Mouse (Mus musculus): ENCODE measurements at regions not wholly inside any gene's neighbourhood (a gene's known extent, or its start where the extent isn't known, plus 50 kb on each side); places are given as distances from the start of the nearest gene placed in this dataset.

DNA sequence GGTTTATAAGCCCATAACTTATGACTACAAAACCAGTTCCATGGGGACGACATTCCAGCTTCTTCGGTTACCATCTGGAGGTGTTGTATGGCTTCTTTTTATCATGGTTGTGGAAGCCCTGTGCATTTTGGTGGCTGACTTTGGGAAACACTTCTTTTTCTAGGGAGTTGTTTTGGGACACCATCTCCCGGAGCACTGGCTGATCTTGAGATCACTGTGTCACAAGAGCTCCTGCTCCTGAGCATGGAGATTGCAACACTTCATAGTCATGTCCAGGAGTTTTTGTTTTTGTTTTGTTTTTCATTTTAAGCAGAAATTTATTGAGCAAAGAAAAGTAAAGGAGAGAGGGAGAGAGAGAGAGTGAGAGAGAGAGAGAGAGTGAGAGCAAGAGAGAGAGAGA, 729.1 kb upstream of the Car8 start:
- no peak for ATAC-seq (replicated peaks; ENCODE audit: poor library complexity, severe bottlenecking)

DNA sequence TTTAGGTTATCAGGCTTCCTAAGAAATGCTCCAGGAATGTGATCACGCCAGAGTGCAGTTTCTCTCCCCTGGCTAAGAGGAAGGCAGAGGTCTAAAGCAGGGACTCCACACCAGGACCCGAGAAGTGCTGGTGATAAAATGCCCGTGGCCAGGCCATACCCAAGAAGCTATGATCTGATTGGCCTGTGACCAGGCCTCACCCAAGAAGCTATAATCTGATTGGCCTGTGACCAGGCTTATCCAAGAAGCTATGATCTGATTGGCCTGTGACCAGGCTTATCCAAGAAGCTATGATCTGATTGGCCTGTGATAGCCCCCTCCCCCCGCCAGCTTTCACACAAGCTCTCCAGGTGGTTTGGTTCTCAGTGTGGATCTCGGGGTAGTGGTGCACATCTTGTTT, 726.7 kb upstream of the Car8 start:
- no peak for ATAC-seq (replicated peaks; ENCODE audit: poor library complexity, severe bottlenecking)

DNA sequence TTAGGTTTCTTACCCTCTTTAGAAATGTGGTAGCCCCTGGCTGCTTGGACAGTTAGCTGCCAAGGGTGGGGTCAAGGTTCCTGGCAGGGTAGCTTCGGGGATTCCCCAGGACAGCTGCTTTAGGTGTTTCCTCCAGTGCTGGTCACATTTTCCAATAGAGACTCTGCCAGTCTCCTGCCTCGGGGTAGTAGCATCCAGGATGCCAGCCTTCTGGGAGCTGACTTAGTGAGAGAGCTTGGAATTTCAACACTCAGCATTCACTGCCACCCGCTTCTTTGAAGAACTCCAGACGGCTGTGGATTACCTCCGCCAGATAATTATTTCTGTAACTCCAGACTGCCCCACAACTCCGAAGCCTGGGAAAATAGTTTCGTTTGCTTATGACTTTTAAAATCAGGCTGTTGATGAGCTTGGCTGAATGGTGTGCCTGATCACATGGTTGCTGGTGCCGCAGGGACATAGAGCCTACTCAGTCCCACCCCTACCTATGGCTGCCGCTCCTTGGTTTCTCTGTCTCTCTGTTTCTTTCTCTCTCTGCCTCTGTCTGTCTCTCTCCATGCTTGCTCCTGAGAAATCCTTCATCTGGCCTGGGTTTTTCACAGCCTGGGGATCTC, 724.2 kb upstream of the Car8 start:
- ATAC-seq (replicated peaks; ENCODE audit: poor library complexity, severe bottlenecking) = no peak

DNA sequence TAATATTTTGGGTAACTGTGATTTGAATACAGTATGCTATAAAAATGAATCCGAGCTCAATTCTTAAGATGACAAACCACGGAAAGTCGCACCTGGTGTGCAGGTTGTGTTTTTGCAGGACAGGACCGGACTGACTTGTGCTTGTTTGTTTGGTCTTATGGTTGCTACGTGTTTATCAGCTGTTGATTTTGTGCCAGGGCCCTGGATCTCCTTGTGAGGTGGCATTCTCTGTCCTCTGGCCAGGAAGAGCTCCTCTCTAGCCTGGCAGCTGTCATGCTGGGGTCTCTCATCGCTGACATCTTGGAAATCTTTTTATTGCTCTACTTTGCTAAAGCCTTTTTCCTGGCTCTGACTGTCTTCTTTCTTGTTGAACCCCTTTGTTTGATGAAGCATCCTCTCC, 723.0 kb upstream of the Car8 start:
- no peak for ATAC-seq (replicated peaks; ENCODE audit: poor library complexity, severe bottlenecking)

DNA sequence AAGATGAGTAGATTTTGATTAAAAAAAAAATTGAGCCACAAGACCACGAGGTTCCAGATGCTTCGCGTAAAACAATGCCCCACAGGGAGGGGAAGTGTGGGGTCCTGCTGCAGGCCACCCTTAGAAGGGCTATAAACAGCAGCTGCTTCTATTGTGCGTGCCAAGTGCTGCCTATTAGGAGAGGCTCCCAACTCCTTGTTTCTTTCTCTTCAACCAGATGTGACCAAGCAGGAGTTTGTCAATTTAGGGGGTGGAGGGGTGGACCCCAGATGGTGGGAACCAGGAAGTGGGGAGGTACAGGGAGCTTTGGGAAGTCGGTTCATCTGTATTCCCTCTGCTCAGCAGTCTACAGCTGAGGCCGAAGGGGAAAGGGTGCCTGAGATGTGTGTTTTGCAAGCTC, 718.9 kb upstream of the Car8 start:
- ATAC-seq (replicated peaks; ENCODE audit: poor library complexity, severe bottlenecking) = peak; percentile 17; the same call in 1 of the 2 replicates

DNA sequence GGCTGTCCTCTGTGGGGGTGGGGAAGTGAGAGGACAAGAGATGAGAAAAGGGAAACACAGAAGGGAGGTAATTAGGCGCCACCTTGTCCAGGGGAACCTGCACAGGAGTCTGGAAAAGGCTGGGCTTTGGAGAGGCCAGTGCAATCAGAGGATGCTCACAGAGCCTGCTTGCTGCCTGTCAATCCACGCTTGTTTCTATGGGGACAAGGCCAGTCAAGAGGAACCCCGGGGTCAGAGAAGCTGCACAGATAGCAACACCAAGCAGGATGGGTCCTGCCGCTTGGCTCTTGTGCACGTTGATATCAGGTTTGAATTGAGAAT, 718.1 kb upstream of the Car8 start:
- no peak for ATAC-seq (replicated peaks; ENCODE audit: poor library complexity, severe bottlenecking)

DNA sequence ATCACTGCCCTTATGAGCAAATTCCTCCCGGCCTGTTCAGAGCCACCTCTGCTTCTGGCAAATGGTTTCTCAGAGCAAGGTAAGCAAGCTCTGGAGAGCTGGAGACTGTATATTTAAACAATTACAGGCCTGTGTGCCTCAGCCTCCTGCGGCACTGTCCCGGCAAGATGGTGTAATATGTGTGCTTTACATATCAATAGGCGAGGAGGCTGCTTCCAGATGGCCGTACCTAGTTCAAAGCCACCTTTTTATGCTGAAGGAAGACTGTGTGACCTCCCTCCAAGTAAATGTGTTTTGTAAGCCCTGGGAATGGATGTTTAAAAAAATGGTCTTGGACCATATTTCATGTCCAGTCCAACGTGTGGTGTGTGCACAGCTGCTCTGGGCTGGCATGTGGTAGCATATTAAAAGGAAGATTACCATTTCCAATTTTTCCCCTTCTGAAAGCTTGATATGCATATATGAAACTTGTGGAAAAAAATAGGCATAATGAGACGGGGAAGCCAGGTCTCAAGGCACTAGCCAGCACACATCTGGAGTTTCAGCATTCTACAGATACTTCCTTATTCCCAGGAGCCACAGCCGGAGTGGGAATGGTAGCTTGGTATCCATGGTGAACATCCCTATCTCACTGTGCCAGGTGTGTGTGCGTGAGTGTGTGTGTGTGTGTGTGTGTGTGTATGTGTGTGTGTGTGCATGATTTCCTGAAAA, 717.6 kb upstream of the Car8 start:
- peak; percentile 33; the same call in 1 of the 2 replicates for ATAC-seq (replicated peaks; ENCODE audit: poor library complexity, severe bottlenecking)

DNA sequence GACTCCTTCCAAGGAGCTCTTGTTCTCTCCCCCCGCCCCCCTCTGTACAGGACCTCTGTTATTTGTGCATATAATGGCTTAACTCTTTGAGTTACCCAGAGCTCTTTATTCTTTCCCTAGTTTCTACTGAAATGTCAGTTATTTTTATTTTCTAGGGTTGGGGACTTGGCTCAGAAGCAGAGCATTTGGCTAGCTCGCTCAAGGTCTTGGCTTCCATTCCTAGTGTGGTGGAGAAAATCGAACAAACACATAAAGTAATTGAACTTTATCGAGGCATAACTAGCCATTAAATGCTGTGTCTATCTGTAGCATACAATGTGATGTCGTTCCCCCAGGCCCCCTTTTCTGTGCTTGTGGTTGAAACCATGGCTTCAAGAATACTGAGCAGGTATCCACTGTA, 716.5 kb upstream of the Car8 start:
- ATAC-seq (replicated peaks; ENCODE audit: poor library complexity, severe bottlenecking) = no peak

DNA sequence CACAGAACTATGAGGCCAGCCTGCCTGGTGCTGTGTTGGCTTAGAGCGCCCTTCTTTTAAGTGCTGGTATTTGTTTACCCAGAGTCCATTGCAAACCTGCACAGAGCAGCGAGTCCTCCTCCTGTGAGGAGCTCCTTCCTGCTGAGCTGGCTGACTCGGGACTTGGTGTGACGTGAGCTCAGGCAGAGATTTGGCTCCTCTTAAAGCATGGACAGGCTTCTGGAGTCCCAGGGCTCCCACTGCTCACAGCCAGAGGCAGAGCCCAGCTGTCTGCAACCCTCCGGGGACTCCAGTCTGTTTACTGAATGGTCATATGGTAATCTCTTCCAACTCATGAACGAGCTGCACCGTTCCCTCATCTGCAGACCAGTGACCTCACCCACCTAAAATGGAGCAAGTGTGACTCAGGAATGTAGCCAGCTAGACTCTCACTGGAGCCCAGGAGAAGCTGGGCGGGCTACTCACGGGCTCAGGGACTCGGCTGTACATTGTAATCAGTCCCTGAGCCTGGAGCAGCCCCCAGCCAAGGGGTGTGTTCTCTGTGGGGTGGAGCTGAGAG, 715.6 kb upstream of the Car8 start:
- ATAC-seq (replicated peaks; ENCODE audit: poor library complexity, severe bottlenecking) = no peak

DNA sequence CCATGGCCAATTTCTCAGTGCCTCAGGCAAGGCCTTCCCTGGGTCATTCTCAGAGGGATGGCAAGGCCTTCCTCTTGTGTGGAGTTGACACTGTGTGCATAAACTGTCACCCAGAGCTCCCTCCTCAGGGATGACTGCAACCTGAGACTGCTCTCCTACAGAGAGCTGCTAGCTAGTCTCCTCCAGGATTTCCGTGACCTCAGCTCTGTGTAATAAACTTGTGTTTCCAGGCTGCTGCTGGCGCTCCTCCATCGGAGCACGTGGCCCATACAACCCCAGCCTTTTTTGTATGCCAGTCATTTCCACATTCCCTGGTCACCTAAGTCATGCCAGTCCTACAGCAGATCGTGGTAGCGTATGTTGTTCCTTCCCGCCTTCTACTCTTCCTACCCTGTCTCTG, 714.3 kb upstream of the Car8 start:
- no peak for ATAC-seq (replicated peaks; ENCODE audit: poor library complexity, severe bottlenecking)

DNA sequence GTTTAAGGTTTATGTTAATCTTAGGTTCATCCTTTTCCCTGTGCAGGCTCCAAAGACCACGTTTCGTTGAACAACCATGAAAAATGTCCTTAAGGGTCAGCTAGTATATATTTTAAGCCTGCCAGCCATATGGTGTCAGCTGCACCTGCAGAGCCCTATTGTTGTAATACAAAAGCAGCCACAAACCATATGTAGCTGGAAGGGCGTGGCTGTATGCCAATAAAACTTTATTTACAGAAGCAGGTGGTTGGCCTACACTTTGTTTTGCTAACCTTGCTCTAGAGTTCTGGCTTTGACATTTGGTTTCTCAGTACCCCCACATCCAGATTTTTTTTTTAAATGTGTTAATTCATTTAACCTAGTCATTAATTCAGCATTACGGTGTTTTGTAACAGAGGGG, 711.1 kb upstream of the Car8 start:
- ATAC-seq (replicated peaks; ENCODE audit: poor library complexity, severe bottlenecking) = no peak

DNA sequence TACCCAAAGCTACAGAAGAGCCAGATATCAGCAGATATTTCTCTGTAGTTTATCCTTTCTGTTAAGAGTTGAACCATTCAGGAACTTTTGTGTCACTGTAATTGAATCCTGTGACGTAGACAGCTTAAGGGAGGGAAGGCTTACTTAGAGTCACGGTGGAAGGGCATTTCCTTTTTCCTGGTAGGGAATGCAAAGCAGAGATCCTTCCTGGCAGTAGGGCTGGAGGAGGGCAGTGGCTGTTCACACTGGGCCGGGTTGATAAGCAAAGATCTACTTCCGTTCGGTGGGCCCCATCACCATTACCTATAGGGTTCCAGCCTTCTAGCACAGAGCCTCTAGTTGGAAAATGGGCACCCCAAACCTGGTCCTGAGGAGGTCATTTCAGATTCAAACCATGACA, 710.7 kb upstream of the Car8 start:
- ATAC-seq (replicated peaks; ENCODE audit: poor library complexity, severe bottlenecking) = no peak

DNA sequence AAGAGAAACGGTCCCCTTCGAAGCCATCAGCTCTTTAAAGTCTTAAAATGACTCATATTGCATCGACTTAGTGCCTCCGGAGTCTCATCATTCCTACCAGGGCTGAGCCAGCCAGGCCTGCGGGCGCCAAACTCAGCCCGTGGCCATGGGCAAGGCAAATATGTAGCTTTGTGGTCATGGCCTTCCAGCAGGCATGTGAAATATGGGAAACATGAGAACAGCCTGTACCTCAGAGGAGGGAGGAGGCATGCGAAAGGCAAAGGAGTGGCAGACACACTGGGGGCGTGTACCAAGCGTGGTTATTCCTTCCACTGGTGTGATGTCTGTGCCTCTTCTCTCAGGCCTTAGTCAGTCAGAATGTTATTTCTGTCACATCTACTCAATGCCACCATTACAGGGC, 706.3 kb upstream of the Car8 start:
- ATAC-seq (replicated peaks; ENCODE audit: poor library complexity, severe bottlenecking) = no peak

DNA sequence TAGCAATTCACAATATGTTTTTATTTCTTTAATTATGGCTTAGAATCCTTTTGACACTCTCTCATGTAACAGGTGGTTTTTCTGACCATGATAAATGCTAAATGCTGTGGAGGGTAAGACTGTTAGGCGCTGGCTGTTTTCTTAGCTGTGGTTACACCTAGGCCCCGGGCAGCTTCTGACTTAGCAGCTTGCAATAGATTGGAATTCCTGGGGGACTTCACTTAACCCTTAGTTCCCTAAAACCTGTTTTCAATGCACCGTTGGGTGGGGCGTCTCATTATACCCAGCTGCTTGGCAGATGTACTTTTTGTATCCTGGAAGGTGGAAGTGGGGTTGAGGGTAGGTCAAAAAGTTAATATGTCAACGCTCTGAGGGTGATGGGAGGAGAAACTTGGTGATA, 704.2 kb upstream of the Car8 start:
- no peak for ATAC-seq (replicated peaks; ENCODE audit: poor library complexity, severe bottlenecking)

DNA sequence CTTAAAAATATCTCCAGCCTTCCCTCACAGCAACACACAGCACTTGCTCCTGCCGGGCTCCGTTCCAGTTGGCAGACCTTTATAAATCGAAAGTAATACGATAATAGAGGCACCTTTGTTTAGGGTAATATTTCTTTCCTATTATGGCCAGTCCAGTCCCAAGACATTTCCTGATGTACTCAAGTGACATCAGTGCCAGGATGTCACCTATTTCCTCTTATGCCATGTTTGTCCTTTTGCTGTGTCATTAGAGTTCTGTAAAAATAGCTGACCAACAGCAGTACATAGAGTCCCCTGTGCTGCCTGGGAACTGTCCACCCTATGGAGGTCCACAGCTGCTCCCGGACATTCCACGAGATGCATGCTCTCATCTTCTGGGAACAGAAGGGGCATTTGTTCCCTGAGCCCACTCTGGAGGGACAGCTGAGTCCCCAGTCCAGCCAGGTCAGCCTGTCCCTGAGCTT, 700.1 kb upstream of the Car8 start:
- ATAC-seq (replicated peaks; ENCODE audit: poor library complexity, severe bottlenecking) = peak; percentile 67

DNA sequence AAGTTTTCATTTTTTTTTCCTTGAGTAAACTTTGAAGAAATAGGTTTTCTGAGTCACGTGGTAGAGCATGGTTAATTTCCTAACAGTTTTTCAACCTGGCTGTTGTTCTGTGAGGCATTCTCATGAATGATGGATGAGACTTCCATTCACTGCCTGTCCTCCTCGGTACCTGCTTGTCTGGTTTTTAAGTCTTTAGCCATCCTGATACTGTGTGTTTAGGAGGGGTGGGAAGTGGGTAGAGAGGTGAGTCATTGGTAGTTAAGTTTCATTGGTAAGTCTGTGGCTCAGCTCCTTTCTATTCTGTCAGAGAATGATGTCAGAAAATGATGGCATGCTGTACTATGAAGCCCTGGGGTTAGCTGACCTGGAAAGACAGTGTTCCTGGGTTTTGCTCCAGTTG, 697.1 kb upstream of the Car8 start:
- no peak for ATAC-seq (replicated peaks; ENCODE audit: poor library complexity, severe bottlenecking)

DNA sequence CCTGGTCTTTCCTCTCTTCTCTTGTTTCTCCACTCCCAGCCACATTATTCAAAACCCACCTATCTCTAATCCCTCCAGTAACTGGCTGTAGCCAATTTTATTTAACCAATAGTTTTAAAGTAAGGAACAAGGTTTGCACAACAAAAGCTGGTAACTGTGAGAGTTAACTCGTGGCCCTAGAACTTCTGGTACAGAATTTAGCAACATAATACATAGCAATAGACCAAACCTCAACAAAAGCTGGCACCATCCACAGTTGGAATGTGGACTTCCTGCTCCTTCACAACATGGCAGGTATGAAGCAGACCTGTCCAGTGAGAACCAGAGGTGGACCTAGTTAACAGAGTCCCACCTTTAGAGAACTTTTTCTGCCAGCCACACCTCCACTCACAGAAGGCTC, 695.7 kb upstream of the Car8 start:
- no peak for ATAC-seq (replicated peaks; ENCODE audit: poor library complexity, severe bottlenecking)

DNA sequence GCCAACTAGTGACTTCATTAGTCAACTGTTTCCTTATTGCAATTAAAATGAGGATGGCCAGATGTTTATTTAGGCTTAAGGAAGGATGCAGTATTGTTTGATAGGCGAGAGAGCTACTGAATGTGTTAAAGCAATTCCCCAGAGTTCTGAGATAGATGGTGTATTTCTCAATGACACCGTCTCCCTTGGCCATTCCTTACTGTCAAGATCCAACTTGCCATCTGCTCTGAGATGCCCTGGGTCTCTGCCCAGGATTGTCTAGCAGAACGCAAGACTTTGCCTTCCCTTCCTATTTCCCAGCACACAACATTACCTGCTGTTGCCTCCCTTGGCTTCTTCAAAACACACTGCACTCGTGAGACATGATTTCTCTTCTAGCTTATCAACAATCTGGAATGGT, 690.5 kb upstream of the Car8 start:
- ATAC-seq (replicated peaks; ENCODE audit: poor library complexity, severe bottlenecking) = no peak

DNA sequence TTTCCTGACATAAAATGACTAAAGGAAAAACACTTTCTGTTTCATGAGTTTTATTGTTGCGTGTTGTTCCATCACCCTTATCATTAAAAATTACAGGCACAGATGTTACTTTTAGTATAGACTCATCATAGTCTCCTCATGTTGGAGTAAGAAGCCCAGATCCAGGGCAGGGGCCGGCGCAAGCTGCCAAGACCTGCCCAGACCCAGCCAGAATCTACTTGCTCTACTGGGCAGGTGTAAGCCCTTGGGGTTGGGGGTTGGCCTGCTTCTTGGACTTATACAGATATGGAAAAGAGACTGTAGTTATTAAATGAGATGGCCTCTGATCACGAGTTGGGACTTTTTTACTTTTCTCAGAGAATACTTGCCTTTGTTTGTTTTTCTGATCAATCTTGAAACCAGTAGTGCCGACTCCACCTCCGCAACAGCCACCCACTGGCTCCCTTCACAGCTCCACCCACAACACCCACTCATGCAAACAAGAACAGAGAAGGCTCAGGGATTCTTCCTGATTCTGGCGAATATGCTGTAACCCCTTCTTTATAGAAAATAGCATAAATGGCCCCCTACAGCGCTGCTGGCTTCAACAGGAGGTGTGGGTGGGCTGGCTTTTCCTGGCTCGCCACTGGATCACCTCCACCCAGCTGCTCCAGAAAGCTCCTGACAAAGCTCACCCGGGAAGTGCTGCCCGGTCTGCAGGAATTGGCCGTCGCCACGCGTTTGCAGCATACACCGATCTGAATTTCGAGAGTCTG, 689.9 kb upstream of the Car8 start:
- ATAC-seq (replicated peaks; ENCODE audit: poor library complexity, severe bottlenecking) = no peak

DNA sequence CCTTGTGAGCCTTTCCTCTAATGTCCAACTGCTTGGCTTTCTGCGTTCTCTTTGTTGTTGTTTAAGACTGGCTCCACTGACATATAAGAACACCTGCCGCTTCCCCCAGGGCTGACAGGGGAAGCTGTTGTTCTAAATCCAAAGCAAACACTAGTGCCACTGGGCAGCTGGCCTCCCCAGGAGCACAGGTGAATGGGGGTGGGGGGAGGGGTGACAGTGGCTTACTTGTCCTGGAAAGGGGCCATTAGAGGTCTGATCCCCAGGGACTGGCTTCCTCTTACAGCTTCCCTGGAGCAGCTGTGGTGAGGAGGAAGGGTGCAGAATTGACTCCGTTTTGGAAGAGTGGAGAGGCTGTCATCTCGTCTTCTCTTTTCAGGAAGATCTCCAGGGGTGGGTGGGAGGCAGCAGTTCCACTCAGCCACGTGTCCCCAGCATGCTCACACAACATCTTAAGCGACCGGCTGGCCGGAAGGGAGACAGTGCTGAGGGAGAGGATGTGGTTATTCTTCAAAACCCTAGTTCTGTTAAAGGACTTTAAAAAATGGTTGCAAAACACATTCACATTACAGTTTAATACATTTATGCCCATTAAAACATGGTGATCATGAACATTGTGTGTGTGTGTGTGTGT, 688.5 kb upstream of the Car8 start:
- ATAC-seq (replicated peaks; ENCODE audit: poor library complexity, severe bottlenecking) = peak; percentile 95

DNA sequence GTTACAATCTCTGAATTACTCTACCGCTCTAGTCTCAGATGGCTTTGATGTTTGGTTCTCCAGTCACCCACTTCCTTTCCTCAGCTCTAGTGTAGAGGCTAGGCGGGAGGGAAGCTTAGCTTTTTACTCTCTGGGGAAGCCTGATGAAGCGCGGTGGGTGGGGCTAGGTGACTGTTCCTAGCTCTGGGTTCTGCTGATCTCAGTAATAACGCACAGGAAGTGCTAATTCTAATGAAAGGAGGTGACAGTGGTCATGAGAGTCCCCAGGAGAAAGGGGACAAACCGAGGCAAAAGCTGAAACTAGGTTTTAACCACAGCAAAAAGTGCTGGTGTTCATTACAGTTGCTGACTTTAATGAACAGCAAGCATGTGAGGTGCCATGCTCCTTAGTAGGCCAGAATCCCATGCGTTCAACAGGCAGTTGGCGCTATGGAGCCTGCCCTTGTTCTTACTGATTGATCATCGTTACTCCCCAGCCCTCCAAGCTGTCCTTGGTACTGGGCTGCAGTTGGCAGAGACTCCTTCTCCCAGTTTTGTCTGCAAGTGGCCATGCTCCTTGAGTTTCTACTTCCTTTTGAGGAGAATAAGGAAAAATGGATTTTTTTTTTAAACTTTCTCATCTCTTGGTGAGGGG, 687.9 kb upstream of the Car8 start:
- peak; percentile 46 for ATAC-seq (replicated peaks; ENCODE audit: poor library complexity, severe bottlenecking)
